Mouse (Mus musculus) C2C12 (cell line): Measurements from ENCODE around the gene Tnf. TPM values are rescaled to one million over a fixed set of nuclear protein-coding genes. Genes with fewer than 3 reads are reported as not detected.
A peak's percentile ranks its signal among the peaks of the same experiment; 100 is the strongest.

Experiments
- H3K27me3 ChIP-seq: one replicate; pipeline ENCODE4 v1.6.1; 2011; ENCODE audit not compliant: control insufficient read depth, insufficient read depth, insufficient read length
- H3K36me3 ChIP-seq: one replicate; pipeline ENCODE4 v1.6.1; 2011; ENCODE audit not compliant: control insufficient read depth, insufficient read depth
- H3K4me3 ChIP-seq: one replicate; pipeline ENCODE4 v1.5.1; 2011; ENCODE audit warnings: mild to moderate bottlenecking, control low read depth; ENCODE audit not compliant: poor library complexity, insufficient read depth, severe bottlenecking
- H3K79me2 ChIP-seq: one replicate; pipeline ENCODE4 v1.6.1; 2011; ENCODE audit not compliant: control insufficient read depth, insufficient read depth
- H3K79me3 ChIP-seq: one replicate; pipeline ENCODE4 v1.6.1; 2011; ENCODE audit warnings: low read depth, control low read depth
- H3ac ChIP-seq: one replicate; pipeline ENCODE3; 2011; ENCODE audit warnings: low read depth; ENCODE audit not compliant: control insufficient read depth, insufficient read length
- CEBPB ChIP-seq: IDR thresholded peaks from one replicate; pipeline ENCODE4 v1.6.1; 2011; ENCODE audit warnings: low read depth, mild to moderate bottlenecking, control low read depth, moderate library complexity
- CTCF ChIP-seq: IDR thresholded peaks from one replicate; pipeline ENCODE4 v1.5.1; 2011; ENCODE audit not compliant: control insufficient read depth, insufficient read depth, insufficient read length
- FOSL1 ChIP-seq: IDR thresholded peaks from one replicate; pipeline ENCODE4 v1.8.0; 2011; ENCODE audit warnings: mild to moderate bottlenecking, low read length; ENCODE audit not compliant: poor library complexity, insufficient read depth, severe bottlenecking
- MAX ChIP-seq: IDR thresholded peaks from one replicate; pipeline ENCODE4 v1.6.1; 2011; ENCODE audit warnings: mild to moderate bottlenecking, control low read depth
- MYOD1 ChIP-seq: IDR thresholded peaks from one replicate; pipeline ENCODE4 v1.6.1; 2011; ENCODE audit warnings: low read depth; ENCODE audit not compliant: control insufficient read depth, insufficient read length
- MYOG ChIP-seq: IDR thresholded peaks from one replicate; pipeline ENCODE4 v1.6.1; 2011; ENCODE audit not compliant: control insufficient read depth, insufficient read length; ENCODE audit errors: extremely low read depth
- USF1 ChIP-seq: IDR thresholded peaks from one replicate; pipeline ENCODE4 v1.6.1; 2011; ENCODE audit warnings: low read depth, mild to moderate bottlenecking, control low read depth, moderate library complexity
- polyA plus RNA-seq: library from polyadenylated mRNA; unstranded; fragments of >200 nt; fragmentation: generic; extraction: Trizol; gene quantifications from one replicate; pipeline ENCODE4 v1.2.1, GENCODE M21; 2012; ENCODE audit warnings: missing spikeins

The Tnf gene
- polyA plus RNA-seq, 1 experiment, result not detected

DNA sequence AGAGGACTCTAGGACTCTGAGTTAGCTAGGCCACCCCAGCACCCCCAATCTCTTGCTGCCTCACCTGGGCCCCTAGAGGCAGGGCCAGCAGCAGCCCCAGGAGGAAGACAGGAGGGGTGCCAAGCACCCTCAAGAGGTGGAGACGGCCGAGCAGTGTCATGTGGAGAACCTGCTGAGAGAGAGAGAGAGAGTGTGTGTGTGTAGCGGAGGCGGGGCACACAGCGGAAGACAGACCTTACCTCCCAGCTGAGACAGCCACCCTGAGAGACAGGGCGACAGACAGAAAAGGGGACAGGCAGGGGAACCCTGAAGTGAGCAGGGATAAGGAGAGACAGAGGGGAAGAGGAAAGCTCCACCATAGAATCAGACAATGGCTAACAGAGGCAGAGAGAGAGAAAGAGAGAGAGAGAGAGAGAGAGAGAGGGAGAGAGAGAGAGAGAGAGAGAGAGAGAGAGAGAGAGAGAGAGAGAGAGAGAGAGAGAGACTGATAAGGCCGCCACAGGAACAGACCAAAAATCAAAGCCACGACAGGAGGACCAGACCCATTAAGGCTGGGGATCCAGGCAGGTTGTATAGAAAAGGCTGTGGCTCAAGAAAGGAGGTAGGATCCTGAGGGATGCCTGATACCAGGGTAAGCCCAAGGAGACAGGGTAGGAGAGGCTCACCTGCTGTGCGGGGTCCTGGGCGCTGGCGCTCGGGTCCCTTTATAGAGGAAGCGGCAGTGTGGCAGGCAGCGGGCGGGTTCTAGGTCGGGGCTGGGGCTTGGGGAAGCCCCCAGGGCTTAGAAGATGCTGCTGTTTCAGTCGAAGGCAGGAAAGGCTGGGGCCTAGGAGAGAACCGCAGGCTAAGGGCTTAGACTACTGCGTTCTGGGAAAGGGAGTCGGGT, 2.9 kb upstream of the Tnf start, which contains the start of gene Lta:
Gene Lta, minus strand, starts transcription at position 858 of the 886 bp plus-strand sequence.
- Histone ChIP-seq H3K79me3 (no peaks in the 10 kb centered on the region), H3K27me3 (no peaks in the 10 kb centered on the region), H3K36me3 (no peaks in the 10 kb centered on the region), H3K4me3 (no peak within 1 kb of the TSS), H3K79me2 (no peaks in the 10 kb centered on the region), H3ac (no peak within 1 kb of the TSS)
- no peak for TF ChIP-seq FOSL1
- TF ChIP-seq MAX, result no peak
- TF ChIP-seq MYOD1, result no peak
- TF ChIP-seq CEBPB, result no peak
- no peak for TF ChIP-seq USF1
- no peak for TF ChIP-seq MYOG
- TF ChIP-seq CTCF, result no peak

GRCm38 (mm10) chr17:35202442-35202841, 635 bp upstream of the Tnf start:
- Histone ChIP-seq H3K36me3 (no peaks in the 10 kb centered on the region), H3K4me3 (no peak overlapping the region), H3K79me3 (no peaks in the 10 kb centered on the region), H3K27me3 (no peaks in the 10 kb centered on the region), H3ac (no peak overlapping the region), H3K79me2 (no peaks in the 10 kb centered on the region)
- TF ChIP-seq CEBPB (no peak), MAX (no peak), MYOG (no peak), FOSL1 (no peak), USF1 (no peak)

DNA sequence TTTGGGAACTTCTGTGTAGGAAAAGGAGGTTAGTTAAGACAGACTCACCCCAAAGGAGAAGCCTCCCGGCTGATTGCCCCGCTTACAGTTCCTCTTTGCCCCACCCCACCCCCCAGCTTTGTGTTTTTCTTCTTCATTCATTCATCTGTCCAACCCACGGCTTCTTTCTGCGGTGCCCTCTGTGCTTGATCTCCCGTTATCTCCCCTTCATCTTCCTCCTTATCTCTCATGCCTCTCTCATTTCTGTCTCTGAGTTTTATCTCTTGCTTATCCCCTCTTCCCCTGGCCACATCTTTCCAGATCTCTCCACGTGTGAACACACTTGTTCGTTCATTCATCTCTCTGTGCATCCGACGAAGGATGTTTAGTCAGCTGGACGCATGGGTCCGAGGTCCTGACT, 679 bp downstream of the Tnf start:
- H3K79me2 ChIP-seq, result no peaks in the 10 kb centered on the region
- no peak overlapping the region for H3ac ChIP-seq
- no peak overlapping the region for H3K4me3 ChIP-seq
- TF ChIP-seq USF1, result no peak
- no peak for TF ChIP-seq MYOG
- no peak for TF ChIP-seq CTCF
- no peak for TF ChIP-seq CEBPB
- TF ChIP-seq MAX, result no peak
- no peak for TF ChIP-seq FOSL1
- no peak for TF ChIP-seq MYOD1
- H3K79me3 ChIP-seq, result no peaks in the 10 kb centered on the region
- H3K36me3 ChIP-seq, result no peaks in the 10 kb centered on the region
- H3K27me3 ChIP-seq, result no peaks in the 10 kb centered on the region

- Histone ChIP-seq H3K27me3 (no peaks in the 10 kb centered on the region), H3ac (no peak overlapping the region), H3K36me3 (no peaks in the 10 kb centered on the region), H3K79me3 (no peaks in the 10 kb centered on the region), H3K79me2 (no peaks in the 10 kb centered on the region), H3K4me3 (no peak overlapping the region)
- peak; percentile 35 for TF ChIP-seq MAX
- TF ChIP-seq MYOD1, result peak; percentile 17
- TF ChIP-seq CEBPB, result no peak
These were observed 1.4 kb downstream of the Tnf start for GRCm38 (mm10) chr17:35200398-35200797.

DNA sequence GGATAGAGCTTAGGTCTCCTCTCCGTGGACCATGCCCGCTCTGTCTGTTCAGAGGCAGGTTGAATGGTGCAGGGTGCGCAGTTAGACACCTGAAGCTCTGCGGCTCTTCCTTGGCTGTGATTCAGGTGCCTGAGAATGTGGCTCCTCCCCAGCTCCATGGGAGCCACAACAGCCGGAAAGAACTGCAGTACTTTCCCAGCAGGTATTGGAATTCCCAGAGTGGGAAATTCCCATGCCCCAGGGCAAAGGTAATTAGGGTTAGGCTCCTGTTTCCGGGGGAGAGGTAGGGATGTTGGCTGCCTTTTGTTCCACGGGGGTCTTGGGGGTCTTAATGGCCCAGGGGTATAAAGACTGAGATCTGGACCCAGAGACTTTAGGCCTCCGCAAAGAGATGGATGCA, 2.9 kb downstream of the Tnf start:
- Histone ChIP-seq H3K79me2 (no peaks in the 10 kb centered on the region), H3ac (no peak overlapping the region), H3K79me3 (no peaks in the 10 kb centered on the region), H3K4me3 (no peak overlapping the region), H3K36me3 (no peaks in the 10 kb centered on the region), H3K27me3 (no peaks in the 10 kb centered on the region)
- TF ChIP-seq MAX (no peak), FOSL1 (no peak), MYOG (no peak), MYOD1 (no peak), CEBPB (no peak), USF1 (no peak), CTCF (no peak)

DNA sequence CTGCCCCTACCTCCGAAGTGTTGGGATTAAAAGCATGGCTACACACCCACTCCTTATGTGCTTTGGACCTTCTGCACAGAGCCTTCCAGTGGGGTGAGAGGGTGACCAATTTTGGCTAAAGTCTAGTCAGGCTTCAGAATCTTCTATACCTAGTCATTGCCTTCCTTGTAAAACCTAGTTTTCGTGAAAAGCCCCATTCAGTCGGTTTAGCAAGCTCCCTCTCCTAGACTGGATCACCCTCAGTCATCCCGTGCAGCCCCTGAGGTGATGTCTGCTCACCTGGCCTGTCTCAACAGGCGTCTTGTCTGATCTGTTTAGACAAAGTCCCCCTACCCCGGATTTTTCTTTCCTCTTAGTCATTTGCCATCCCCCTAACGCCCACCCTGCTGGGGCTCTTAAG, 3.8 kb downstream of the Tnf start:
- Histone ChIP-seq H3K79me2 (no peaks in the 10 kb centered on the region), H3K79me3 (no peaks in the 10 kb centered on the region), H3K27me3 (no peaks in the 10 kb centered on the region), H3K4me3 (no peak overlapping the region), H3ac (no peak overlapping the region), H3K36me3 (no peaks in the 10 kb centered on the region)
- TF ChIP-seq FOSL1, result no peak
- no peak for TF ChIP-seq USF1
- TF ChIP-seq MYOD1, result no peak
- TF ChIP-seq MYOG, result no peak
- TF ChIP-seq CEBPB, result no peak
- TF ChIP-seq MAX, result no peak
- no peak for TF ChIP-seq CTCF
